Comparison of ENCODE assay signal across 9 mouse cellular contexts in the genomic region with DNA sequence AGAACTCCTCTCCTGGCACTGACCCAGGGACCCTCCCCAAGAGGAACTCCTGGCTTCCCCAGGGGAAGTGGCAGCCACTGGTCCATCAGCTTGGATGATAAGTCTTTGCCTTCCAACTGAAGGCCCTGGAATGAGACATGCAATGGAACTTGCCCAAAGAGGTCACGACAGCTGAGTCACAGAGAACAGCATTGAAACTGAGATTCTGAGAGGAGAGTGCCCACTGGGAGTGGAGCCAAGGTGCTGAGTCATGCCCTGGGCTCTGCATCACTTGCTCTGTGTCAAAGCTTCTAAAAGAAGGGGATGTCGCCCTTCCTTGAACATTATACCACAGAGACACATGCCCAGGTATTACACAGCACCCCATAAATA.
DNase-seq lines count a peak whose midpoint lies in the region; ATAC-seq and TF ChIP-seq lines count a peak whose summit lies in the region.
"Had no signal": no experiment of that assay in that cellular context is flagged by ENCODE, and none has a peak within 500 bp of the region (broad histone marks: within the 10 kb centered on the region; RNA-seq: fewer than 3 reads in every experiment).

No protein-coding gene starts in this region.

- ATAC-seq in liver, embryonic 11.5 days (replicated peaks; ENCODE audit: low FRiP score) = no peak
- no peak for ATAC-seq in monocyte, adult 5-6 weeks (replicated peaks; ENCODE audit: insufficient number of reproducible peaks, low FRiP score, low TSS enrichment, poor library complexity, severe bottlenecking)

- H3K27me3 ChIP-seq in liver, adult 2 months (ENCODE audit: control insufficient read depth, insufficient read depth, low read length) = no peaks in the 10 kb centered on the region
- H3K27me3 ChIP-seq in liver, embryonic 11.5 days (replicated peaks; ENCODE audit: control insufficient read depth, insufficient read depth, low read length) = no peaks in the 10 kb centered on the region

- H3K9ac ChIP-seq in liver, adult 2 months (ENCODE audit: low read depth, low read length) = 0 out of 2 replicates have a peak overlapping the region, but pooled peaks have one; percentile 19
- no peak overlapping the region for H3K9ac ChIP-seq in liver, embryonic 11.5 days (ENCODE audit: low read depth, low read length)

- H3K4me1 ChIP-seq in liver, adult 2 months (ENCODE audit: control insufficient read depth, insufficient read depth, low read length) = peaks cover 33% of the 10 kb centered on the region
- no peaks in the 10 kb centered on the region for H3K4me1 ChIP-seq in liver, embryonic 11.5 days (replicated peaks; ENCODE audit: control insufficient read depth, insufficient read depth, low read length)

- no peak for TF ChIP-seq POLR2A in liver, adult 2 months (IDR thresholded peaks at IDR 0.05; ENCODE audit: extremely low read depth, insufficient read depth, low read length)

- no peak overlapping the region for H3K4me2 ChIP-seq in liver, embryonic 11.5 days

- DNase-seq in liver, adult 2 months (ENCODE audit: extremely low read depth, low read depth, low spot score) = peak; percentile 91
- no peak for DNase-seq in liver, embryonic 11.5 days (ENCODE audit: low spot score)
- peak; percentile 96 to 98 for DNase-seq in adrenal gland, adult (ENCODE audit: inconsistent age in 2 of 2, low spot score in 1 of 2)
- peak; percentile 93 for DNase-seq in fibroblast of lung, adult 2 months (ENCODE audit: low read depth)
- peak; percentile 56 for DNase-seq in kidney, postnatal 10 days
- DNase-seq in ovary, postnatal 14 days (ENCODE audit: low spot score) = peak; percentile 37
- DNase-seq in thymus, adult 18-20 months = no peak

- no peaks in the 10 kb centered on the region for H3K36me3 ChIP-seq in liver, adult 2 months (ENCODE audit: control insufficient read depth, insufficient read depth, low read length)
- no peaks in the 10 kb centered on the region for H3K36me3 ChIP-seq in liver, embryonic 11.5 days (ENCODE audit: control insufficient read depth, insufficient read depth, low read length)

- no peak overlapping the region for H3K4me3 ChIP-seq in liver, adult 2 months (ENCODE audit: insufficient read depth, low read depth, low read length)
- H3K4me3 ChIP-seq in liver, embryonic 11.5 days (ENCODE audit: low read depth, low read length) = no peak overlapping the region
- H3K4me3 ChIP-seq: megakaryocyte, embryonic 14.5 days had no signal

- no peak for TF ChIP-seq CTCF in liver, adult 2 months (IDR thresholded peaks at IDR 0.05; ENCODE audit: low read depth, low read length)

- H3K79me2 ChIP-seq in liver, adult 2 months (ENCODE audit: control insufficient read depth, insufficient read depth, low read length) = no peaks in the 10 kb centered on the region

- peak overlapping the region; percentile 96 for H3K27ac ChIP-seq in liver, adult 2 months (replicated peaks; ENCODE audit: insufficient read depth, low read depth, low read length)
- H3K27ac ChIP-seq in liver, embryonic 11.5 days (ENCODE audit: low read depth, low read length) = no peak overlapping the region

- H3K9me3 ChIP-seq in liver, embryonic 11.5 days (ENCODE audit: control insufficient read depth, low read length) = no peaks in the 10 kb centered on the region; the same call in 1 of the 2 replicates

- WGBS in liver, adult 2 months = 11% methylated on average over 2 of the region's 2 CpGs
- WGBS in liver, embryonic 11.5 days = 71% methylated on average over 2 of the region's 2 CpGs

Comparison
In these comparisons a context has a peak if more than half of its experiments do, and no peak if none do; other contexts are left out.
1. DNase-seq: peak in liver, adult 2 months (single experiment), adrenal gland, adult (2 of 2), fibroblast of lung, adult 2 months (single experiment), kidney, postnatal 10 days (single experiment) and ovary, postnatal 14 days (single experiment); none in liver, embryonic 11.5 days (single experiment) and thymus, adult 18-20 months (0 of 2).